Mouse (Mus musculus) liver, embryonic 13.5 days (tissue): ENCODE results near the gene R3hdm2. TPM values are rescaled to one million over a fixed set of nuclear protein-coding genes. Genes with fewer than 3 reads are reported as not detected.

ENCODE experiments used
- ATAC-seq: fragments of 200-750 bp; cut with Nextera tagmentation; 2 replicates; pipeline ENCODE4 v1.8.0; 2017; ENCODE audit warnings: low read depth, mild to moderate bottlenecking, moderate number of reproducible peaks, moderate library complexity
- DNase-seq: peaks from one replicate; pipeline ENCODE4 v3.0.0; 2022
- H3K27ac ChIP-seq: fragments of 300-500 bp; sonication (generic); 2 replicates; pipeline ENCODE4 v1.5.1; 2015; ENCODE audit warnings: moderate library complexity, mild to moderate bottlenecking, inconsistent platforms
- H3K27me3 ChIP-seq: fragments of 300-500 bp; sonication (generic); 2 replicates; pipeline ENCODE4 v1.6.1; 2015; ENCODE audit warnings: mild to moderate bottlenecking, inconsistent platforms
- H3K36me3 ChIP-seq: fragments of 300-500 bp; sonication (generic); 2 replicates; pipeline ENCODE4 v1.6.1; 2015; ENCODE audit warnings: mild to moderate bottlenecking, inconsistent platforms
- H3K4me1 ChIP-seq: fragments of 300-500 bp; sonication (generic); replicated peaks from 2 replicates; pipeline ENCODE4 v1.6.1; 2015; ENCODE audit warnings: inconsistent platforms
- H3K4me2 ChIP-seq: fragments of 300-500 bp; sonication (generic); 2 replicates; pipeline ENCODE4 v1.6.1; 2015; ENCODE audit warnings: inconsistent platforms, mild to moderate bottlenecking, moderate library complexity
- H3K4me3 ChIP-seq: fragments of 300-500 bp; sonication (generic); replicated peaks from 2 replicates; pipeline ENCODE4 v1.5.1; 2015; ENCODE audit warnings: mild to moderate bottlenecking, inconsistent platforms
- H3K9ac ChIP-seq: fragments of 300-500 bp; sonication (generic); 2 replicates; pipeline ENCODE4 v1.6.1; 2015; ENCODE audit warnings: mild to moderate bottlenecking, inconsistent platforms
- H3K9me3 ChIP-seq: fragments of 300-500 bp; sonication (generic); replicated peaks from 2 replicates; pipeline ENCODE4 v1.6.1; 2016; ENCODE audit warnings: inconsistent platforms
- WGBS: fragments of 180-500 bp; shearing (Covaris S2); methylation state at CpG from one replicate; pipeline ENCODE4 v1.1.7; 2015; ENCODE audit not compliant: insufficient replicate concordance; 5-methylcytosine and 5-hydroxymethylcytosine counted together
- polyA plus RNA-seq: library from polyadenylated mRNA; unstranded; fragments of >200 nt; fragmentation: Nextera tagmentation; extraction: Ambion mirVana; gene quantifications from 2 replicates; pipeline ENCODE4 v1.2.1, GENCODE M21; 2015

The R3hdm2 gene
- polyA plus RNA-seq, 1 experiment from 2014 or later, result 14.4 TPM

- Histone ChIP-seq H3K27ac (no peak overlapping the region), H3K9me3 (no peaks in the 10 kb centered on the region), H3K9ac (no peak overlapping the region), H3K4me3 (no peak overlapping the region), H3K36me3 (peaks cover 79% of the 10 kb centered on the region), H3K4me1 (no peaks in the 10 kb centered on the region), H3K27me3 (no peaks in the 10 kb centered on the region), H3K4me2 (no peak overlapping the region)
- no peak for ATAC-seq
- no peak for DNase-seq
- 82% methylated on average over 3 of the region's 3 CpGs for WGBS
These were observed 116.0 kb downstream of the R3hdm2 start for GRCm38 (mm10) chr10:127496156-127496555.

GRCm38 (mm10) chr10:127499516-127499915, 119.4 kb downstream of the R3hdm2 start:
- Histone ChIP-seq H3K4me1 (no peaks in the 10 kb centered on the region), H3K36me3 (peaks cover 47% of the 10 kb centered on the region), H3K9ac (no peak overlapping the region), H3K4me3 (no peak overlapping the region), H3K9me3 (no peaks in the 10 kb centered on the region), H3K4me2 (no peak overlapping the region), H3K27ac (no peak overlapping the region), H3K27me3 (no peaks in the 10 kb centered on the region)
- DNase-seq, result no peak
- ATAC-seq, result no peak
- WGBS, result 76% methylated on average over 5 of the region's 5 CpGs

GRCm38 (mm10) chr10:127500042-127500441, 119.9 kb downstream of the R3hdm2 start:
- Histone ChIP-seq H3K36me3 (peaks cover 43% of the 10 kb centered on the region), H3K9ac (no peak overlapping the region), H3K4me1 (no peaks in the 10 kb centered on the region), H3K27ac (no peak overlapping the region), H3K9me3 (no peaks in the 10 kb centered on the region), H3K27me3 (no peaks in the 10 kb centered on the region), H3K4me2 (no peak overlapping the region), H3K4me3 (no peak overlapping the region)
- WGBS, result 71% methylated on average over 4 of the region's 4 CpGs
- ATAC-seq (no peak), DNase-seq (no peak)

GRCm38 (mm10) chr10:127500894-127501893, 121.1 kb downstream of the R3hdm2 start, which contains the start of gene Stac3:
Gene Stac3, plus strand, starts transcription at chr10:127501686.
- H3K4me2 ChIP-seq, result no peak within 1 kb of the TSS
- H3K4me3 ChIP-seq, result no peak within 1 kb of the TSS
- no peak within 1 kb of the TSS for H3K9ac ChIP-seq
- H3K36me3 ChIP-seq, result peaks cover 34% of the 10 kb centered on the region
- no peaks in the 10 kb centered on the region for H3K9me3 ChIP-seq
- H3K27me3 ChIP-seq, result 0 out of 2 replicates have a peak, but pooled peaks cover under 1% of the 10 kb centered on the region
- 57% methylated on average over 12 of the region's 13 CpGs for WGBS
- H3K4me1 ChIP-seq, result no peaks in the 10 kb centered on the region
- DNase-seq, result no peak
- no peak for ATAC-seq
- H3K27ac ChIP-seq, result no peak within 1 kb of the TSS

- no peak overlapping the region for H3K9ac ChIP-seq
- no peak overlapping the region for H3K27ac ChIP-seq
- no peaks in the 10 kb centered on the region for H3K9me3 ChIP-seq
- peaks cover 32% of the 10 kb centered on the region for H3K4me1 ChIP-seq
- H3K4me2 ChIP-seq, result peak overlapping the region; percentile 71
- peaks cover 71% of the 10 kb centered on the region for H3K27me3 ChIP-seq
- peak; percentile 4; the same call in 1 of the 2 replicates for ATAC-seq
- DNase-seq, result peak; percentile 61
- 1% methylated on average over 15 of the region's 15 CpGs for WGBS
- peak overlapping the region; percentile 48; the same call in 1 of the 2 replicates for H3K4me3 ChIP-seq
- H3K36me3 ChIP-seq, result no peaks in the 10 kb centered on the region
These were observed 128.1 kb downstream of the R3hdm2 start for GRCm38 (mm10) chr10:127508239-127508638.

GRCm38 (mm10) chr10:127509051-127509836, 129.1 kb downstream of the R3hdm2 start:
- peak overlapping the region; percentile 71 for H3K4me2 ChIP-seq
- no peaks in the 10 kb centered on the region for H3K9me3 ChIP-seq
- H3K27ac ChIP-seq, result no peak overlapping the region
- H3K27me3 ChIP-seq, result peaks cover 81% of the 10 kb centered on the region
- H3K4me3 ChIP-seq, result peak overlapping the region; percentile 48
- no peaks in the 10 kb centered on the region for H3K36me3 ChIP-seq
- H3K9ac ChIP-seq, result peak overlapping the region; percentile 38; the same call in 1 of the 2 replicates
- peaks cover 42% of the 10 kb centered on the region for H3K4me1 ChIP-seq
- ATAC-seq (0 out of 2 replicates have a peak, but pooled peaks have one; percentile 27), DNase-seq (peak; percentile 68)
- WGBS, result 3% methylated on average over 35 of the region's 35 CpGs

GRCm38 (mm10) chr10:127509837-127510701, 129.9 kb downstream of the R3hdm2 start:
- peaks cover 50% of the 10 kb centered on the region for H3K4me1 ChIP-seq
- H3K4me2 ChIP-seq, result 0 out of 2 replicates have a peak overlapping the region, but pooled peaks have one; percentile 71
- H3K27ac ChIP-seq, result no peak overlapping the region
- H3K27me3 ChIP-seq, result peaks cover 89% of the 10 kb centered on the region
- peak overlapping the region; percentile 48 for H3K4me3 ChIP-seq
- ATAC-seq (no peak), DNase-seq (no peak)
- H3K9me3 ChIP-seq, result no peaks in the 10 kb centered on the region
- 10% methylated on average over 17 of the region's 17 CpGs for WGBS
- H3K9ac ChIP-seq, result no peak overlapping the region
- no peaks in the 10 kb centered on the region for H3K36me3 ChIP-seq

GRCm38 (mm10) chr10:127510895-127511617, 130.9 kb downstream of the R3hdm2 start:
- DNase-seq (no peak), ATAC-seq (no peak)
- WGBS, result 9% methylated on average over 11 of the region's 11 CpGs
- H3K4me3 ChIP-seq, result no peak overlapping the region; the same call in 1 of the 2 replicates
- no peaks in the 10 kb centered on the region for H3K36me3 ChIP-seq
- H3K4me2 ChIP-seq, result peak overlapping the region; percentile 73
- H3K27ac ChIP-seq, result no peak overlapping the region
- no peaks in the 10 kb centered on the region for H3K9me3 ChIP-seq
- H3K4me1 ChIP-seq, result peaks cover 60% of the 10 kb centered on the region
- H3K27me3 ChIP-seq, result peaks cover 99% of the 10 kb centered on the region
- peak overlapping the region; percentile 50; the same call in 1 of the 2 replicates for H3K9ac ChIP-seq

GRCm38 (mm10) chr10:127511634-127512306, 131.6 kb downstream of the R3hdm2 start:
- DNase-seq, result no peak
- WGBS, result 3% methylated on average over 43 of the region's 46 CpGs
- H3K9me3 ChIP-seq, result no peaks in the 10 kb centered on the region
- H3K27me3 ChIP-seq, result peaks cover 98% of the 10 kb centered on the region
- no peaks in the 10 kb centered on the region for H3K36me3 ChIP-seq
- H3K4me2 ChIP-seq, result peak overlapping the region; percentile 73
- no peak for ATAC-seq
- peak overlapping the region; percentile 52 for H3K4me3 ChIP-seq
- peaks cover 68% of the 10 kb centered on the region for H3K4me1 ChIP-seq
- peak overlapping the region; percentile 50 for H3K9ac ChIP-seq
- H3K27ac ChIP-seq, result no peak overlapping the region
